Mouse (Mus musculus) Patski (cell line): ENCODE measurements around the gene Lmtk3. TPM values are rescaled to one million over a fixed set of nuclear protein-coding genes. Genes with fewer than 3 reads are reported as not detected.

Experiments used
- ATAC-seq: fragments of 100-300 bp; one replicate; pipeline ENCODE4 v1.8.0; 2021
- CTCF ChIA-PET: fragments of 350-600 bp; sonication (Branson Sonifier 250); formaldehyde crosslinking; loops from one replicate; lab custom pipeline; 2022; ENCODE audit warnings: inconsistent platforms; lab: Charles Lee
- POLR2A ChIA-PET: fragments of 350-600 bp; sonication (Branson Sonifier 250); formaldehyde crosslinking; loops from one replicate; lab custom pipeline; 2022; ENCODE audit warnings: antibody characterized with exemption, inconsistent platforms; lab: Charles Lee
- DNase-seq: peaks from one replicate; pipeline ENCODE4 v3.0.0-alpha.2; 2011; ENCODE audit warnings: low read depth, low spot score
- H3K27me3 ChIP-seq: fragments of 371-371 bp; one replicate; pipeline ENCODE4 v1.5.1; 2021
- CTCF ChIP-seq: fragments of 100-300 bp; IDR thresholded peaks from one replicate; pipeline ENCODE4 v1.5.1; 2021
- in situ Hi-C: fragments of 300-500 bp; cut with MboI; formaldehyde crosslinking; loops from 3 replicates; pipeline ENCODE4 v1.11.1; 2018; ENCODE audit warnings: low pct_unique_long_range_greater_than_20kb, mixed read lengths
- polyA plus RNA-seq: library from polyadenylated mRNA; unstranded; gene quantifications from one replicate; pipeline ENCODE4 v1.2.3, GENCODE M21; 2021

Lmtk3 gene
- polyA plus RNA-seq, 1 experiment from 2014 or later: 12.0 TPM

DNA sequence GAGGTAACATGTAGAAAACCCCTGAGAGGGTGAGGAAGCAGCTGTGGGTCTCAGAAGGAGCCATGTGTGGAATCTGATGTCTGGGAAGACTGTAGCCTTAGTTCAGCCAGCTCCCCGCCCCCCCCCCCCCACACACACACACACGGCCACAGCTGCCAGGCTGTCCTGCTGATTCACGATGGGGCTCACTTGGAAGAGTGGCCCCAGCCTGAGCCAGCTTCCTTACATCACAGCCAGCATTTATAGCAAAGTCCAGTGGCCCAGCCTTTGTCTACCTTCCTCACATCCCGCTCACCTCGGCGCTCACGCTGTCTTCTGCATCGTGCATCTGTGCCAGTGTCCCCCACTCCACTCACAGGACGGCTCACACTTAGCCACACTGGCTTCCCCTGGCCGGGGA is 34.1 kb upstream of the Lmtk3 start:
- H3K27me3 ChIP-seq: no peaks in the 10 kb centered on the region
- CTCF ChIA-PET: interaction anchor here (1.4 to 1.9 kb wide), 2 partner anchors 10 to 52 kb away, joined by 4 to 5 read pairs; no protein-coding TSS in a partner anchor
- ATAC-seq (no peak), DNase-seq (no peak)
- TF ChIP-seq CTCF: no peak
- POLR2A ChIA-PET: no interaction called here
- in situ Hi-C loops: no loop called here

- no peak for TF ChIP-seq CTCF
- POLR2A ChIA-PET: no interaction called here
- CTCF ChIA-PET: interaction anchor here (0.7 to 1.9 kb wide), 2 partner anchors 11 to 51 kb away, joined by 3 to 5 read pairs; no protein-coding TSS in a partner anchor
- in situ Hi-C loops: no loop called here
- no peaks in the 10 kb centered on the region for H3K27me3 ChIP-seq
- ATAC-seq: no peak
- no peak for DNase-seq
These were observed 33.4 kb upstream of the Lmtk3 start for GRCm38 (mm10) chr7:45750162-45750561.

- CTCF ChIA-PET: interaction anchor here (0.9 to 4.2 kb wide), 2 partner anchors 11 to 46 kb away, joined by 3 to 12 read pairs; no protein-coding TSS in a partner anchor
- POLR2A ChIA-PET: no interaction called here
- ATAC-seq (no peak), DNase-seq (no peak)
- in situ Hi-C loops: no loop called here
- no peaks in the 10 kb centered on the region for H3K27me3 ChIP-seq
- no peak for TF ChIP-seq CTCF
These were observed 27.8 kb upstream of the Lmtk3 start for GRCm38 (mm10) chr7:45755703-45756102.

- ATAC-seq (peak; percentile 88), DNase-seq (no peak)
- TF ChIP-seq CTCF: no peak
- ChIA-PET CTCF (no interaction called here), POLR2A (interaction anchor here (0.7 kb wide), 1 partner anchor 42 kb away, joined by 4 read pairs; no protein-coding TSS in a partner anchor)
- H3K27me3 ChIP-seq: no peaks in the 10 kb centered on the region
- in situ Hi-C loops: no loop called here
These were observed 24.1 kb upstream of the Lmtk3 start for GRCm38 (mm10) chr7:45759400-45759799.

GRCm38 (mm10) chr7:45760151-45760550 is 23.4 kb upstream of the Lmtk3 start:
- ChIA-PET CTCF (no interaction called here), POLR2A (no interaction called here)
- in situ Hi-C loops: no loop called here
- no peak for DNase-seq
- H3K27me3 ChIP-seq: no peaks in the 10 kb centered on the region
- TF ChIP-seq CTCF: no peak
- ATAC-seq: no peak

- no peaks in the 10 kb centered on the region for H3K27me3 ChIP-seq
- ATAC-seq (no peak), DNase-seq (no peak)
- POLR2A ChIA-PET: no interaction called here
- CTCF ChIA-PET: no interaction called here
- TF ChIP-seq CTCF: no peak
- in situ Hi-C loops: no loop called here
These were observed 17.5 kb upstream of the Lmtk3 start for GRCm38 (mm10) chr7:45765995-45766394.

- POLR2A ChIA-PET: no interaction called here
- in situ Hi-C loops: no loop called here
- DNase-seq: no peak
- no peak for TF ChIP-seq CTCF
- no peaks in the 10 kb centered on the region for H3K27me3 ChIP-seq
- ATAC-seq: no peak
- CTCF ChIA-PET: interaction anchor here (1.1 to 1.6 kb wide), 3 partner anchors 11 to 28 kb away, joined by 3 to 5 read pairs (median 3); no protein-coding TSS in a partner anchor
These were observed 16.8 kb upstream of the Lmtk3 start for GRCm38 (mm10) chr7:45766764-45767163.

DNA sequence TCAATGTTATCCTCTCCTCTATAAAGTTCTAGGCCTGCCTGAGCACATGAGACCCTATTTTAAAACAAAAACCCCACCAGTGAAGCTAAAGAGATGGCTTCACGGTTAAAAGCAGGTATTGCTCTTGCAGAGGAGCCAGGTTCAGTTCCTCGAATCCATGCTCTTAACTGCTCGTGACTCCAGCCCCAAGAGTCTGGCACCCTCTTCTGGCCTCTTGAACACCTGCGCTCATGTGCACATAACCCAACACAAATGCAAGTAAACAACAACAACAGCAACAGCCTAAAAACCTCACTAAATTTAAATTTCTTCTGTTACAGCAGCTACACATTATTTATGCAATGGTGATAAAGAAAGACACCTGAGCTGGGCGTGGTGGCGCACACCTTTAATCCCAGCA is 16.0 kb upstream of the Lmtk3 start:
- no peaks in the 10 kb centered on the region for H3K27me3 ChIP-seq
- ChIA-PET CTCF (interaction anchor here (1.1 to 1.6 kb wide), 3 partner anchors 10 to 28 kb away, joined by 3 to 5 read pairs (median 3); no protein-coding TSS in a partner anchor), POLR2A (no interaction called here)
- ATAC-seq (no peak), DNase-seq (no peak)
- in situ Hi-C loops: no loop called here
- TF ChIP-seq CTCF: no peak

- ChIA-PET POLR2A (no interaction called here), CTCF (interaction anchor here (2.0 kb wide), 1 partner anchor 31 kb away, joined by 7 read pairs; no protein-coding TSS in a partner anchor)
- DNase-seq (no peak), ATAC-seq (no peak)
- in situ Hi-C loops: no loop called here
- no peaks in the 10 kb centered on the region for H3K27me3 ChIP-seq
- TF ChIP-seq CTCF: no peak
These were observed 13.0 kb upstream of the Lmtk3 start for GRCm38 (mm10) chr7:45770427-45771082.

DNA sequence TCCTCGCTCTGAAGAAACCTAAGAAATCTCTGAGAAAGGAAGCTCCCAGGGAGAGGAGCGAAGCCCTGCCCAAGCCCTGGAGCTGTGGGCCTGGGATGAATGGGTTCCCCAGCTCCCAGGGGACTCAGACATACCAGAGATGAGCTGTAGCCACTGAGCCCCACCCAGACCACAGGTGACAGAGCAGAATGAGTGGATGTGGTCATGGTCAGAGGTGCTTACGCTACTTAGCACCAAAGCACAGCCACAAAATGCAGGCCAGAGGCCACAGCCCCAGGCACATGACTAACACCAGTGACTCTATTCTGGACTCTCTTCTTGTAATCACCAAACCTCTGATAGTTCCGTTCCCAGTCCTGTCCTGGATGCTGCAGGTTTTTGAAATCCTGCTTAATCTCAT is 12.4 kb upstream of the Lmtk3 start:
- in situ Hi-C loops: no loop called here
- H3K27me3 ChIP-seq: no peaks in the 10 kb centered on the region
- ATAC-seq (peak; percentile 74), DNase-seq (peak; percentile 28)
- ChIA-PET POLR2A (interaction anchor here (1.4 kb wide), 1 partner anchor 15 kb away, joined by 3 read pairs; no protein-coding TSS in a partner anchor), CTCF (interaction anchor here (2.0 kb wide), 1 partner anchor 31 kb away, joined by 7 read pairs; no protein-coding TSS in a partner anchor)
- TF ChIP-seq CTCF: no peak

DNA sequence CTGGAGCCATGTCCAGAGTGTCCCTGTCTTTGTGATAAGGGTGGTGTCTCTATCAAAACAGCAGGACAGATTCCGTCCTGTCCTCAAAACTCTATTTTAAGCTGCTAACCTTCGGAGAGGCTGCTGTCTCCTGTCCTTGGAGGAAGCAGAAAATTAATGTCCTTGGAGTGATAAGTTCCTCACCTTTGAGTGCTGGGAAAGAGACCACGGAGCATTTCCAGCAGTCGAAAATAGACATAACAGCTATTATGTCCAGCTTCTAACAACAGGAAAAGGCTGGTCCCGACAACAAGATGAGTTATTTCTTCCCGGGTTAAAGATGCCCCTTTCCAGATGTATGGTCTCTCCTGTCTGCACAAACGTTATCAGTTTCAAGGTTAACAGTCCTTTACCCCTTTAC is 8.3 kb upstream of the Lmtk3 start:
- DNase-seq: no peak

More for the DNA sequence above, 8.3 kb upstream of the Lmtk3 start:
- ChIA-PET POLR2A (interaction anchor here (0.7 kb wide), 1 partner anchor 10 kb away, joined by 3 read pairs; the partner anchor contains the start of gene Sult2b1), CTCF (interaction anchor here (0.9 kb wide), 1 partner anchor 26 kb away, joined by 3 read pairs; no protein-coding TSS in a partner anchor)
- TF ChIP-seq CTCF: no peak
- in situ Hi-C loops: no loop called here
- H3K27me3 ChIP-seq: no peaks in the 10 kb centered on the region
- no peak for ATAC-seq
